7 mouse cellular contexts compared by ENCODE assay signal in the genomic region with DNA sequence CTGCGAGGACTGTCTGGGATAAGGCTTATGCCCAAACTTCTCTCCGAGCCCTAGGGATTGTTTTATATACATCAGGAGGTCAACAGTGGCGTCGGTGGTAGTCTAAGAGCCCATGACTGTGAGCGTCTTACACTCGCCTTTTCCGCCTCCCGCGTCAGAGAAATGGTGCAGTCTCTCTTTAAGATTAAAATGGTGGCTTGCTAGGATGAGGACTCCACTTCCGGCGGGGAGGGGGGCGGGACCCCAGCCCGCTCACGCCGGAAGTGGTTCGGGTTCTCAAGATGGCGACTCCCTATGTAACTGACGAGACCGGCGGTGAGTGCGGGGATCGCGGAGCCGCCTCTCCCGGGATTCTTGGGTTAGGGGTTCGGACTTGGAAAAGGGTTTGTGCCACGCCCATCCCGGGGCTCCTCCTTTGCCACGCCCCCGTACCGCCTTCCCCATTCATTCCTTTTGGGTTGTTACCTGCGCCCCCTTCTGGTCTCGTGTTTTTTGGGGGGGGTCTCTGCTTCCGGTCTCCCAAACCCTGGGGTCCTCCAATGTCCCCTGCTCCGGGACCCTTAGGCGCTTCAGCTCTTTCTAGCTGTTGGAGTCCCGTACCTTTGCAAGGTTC. TPM values are rescaled to one million over a fixed set of nuclear protein-coding genes. Genes with fewer than 3 reads are reported as not detected.
DNase-seq lines count a peak whose midpoint lies in the region; ATAC-seq lines count a peak whose summit lies in the region.

No protein-coding gene starts in this region.

- WGBS in intestine, embryonic 14.5 days, result under 1% methylated on average over 37 of the region's 37 CpGs

- peak overlapping the region; percentile 83 for H3K4me3 ChIP-seq in intestine, embryonic 14.5 days (ENCODE audit: low read depth, low read length)

- intact Hi-C loops in left cerebral cortex, postnatal 14 days (cut with DNase I), result loop anchor here (1.0 to 5.0 kb wide), 2 partner anchors 51 to 57 kb away; a partner anchor contains a TSS

- H3K4me2 ChIP-seq in intestine, embryonic 14.5 days (ENCODE audit: low read length), result peak overlapping the region; percentile 91

- H3K27ac ChIP-seq in intestine, embryonic 14.5 days (ENCODE audit: low read depth), result peak overlapping the region; percentile 98

- peak; percentile 83 for ATAC-seq in intestine, embryonic 14.5 days (replicated peaks; ENCODE audit: low FRiP score, low TSS enrichment, low read depth)
- ATAC-seq in megakaryocyte-erythroid progenitor cell, adult 5-6 weeks (replicated peaks; ENCODE audit: low FRiP score, low TSS enrichment, poor library complexity, severe bottlenecking), result peak; percentile 82

- H3K27me3 ChIP-seq in intestine, embryonic 14.5 days (replicated peaks; ENCODE audit: control insufficient read depth, insufficient read depth, low read length), result no peaks in the 10 kb centered on the region

- no peaks in the 10 kb centered on the region for H3K9me3 ChIP-seq in intestine, embryonic 14.5 days (ENCODE audit: control insufficient read depth, low read length)

- H3K4me1 ChIP-seq in intestine, embryonic 14.5 days (replicated peaks; ENCODE audit: control insufficient read depth, insufficient read depth, low read length), result peaks cover 4% of the 10 kb centered on the region

- peak overlapping the region; percentile 87 for H3K9ac ChIP-seq in intestine, embryonic 14.5 days (ENCODE audit: low read length)

- peaks cover 2% of the 10 kb centered on the region; the same call in 1 of the 2 replicates for H3K36me3 ChIP-seq in intestine, embryonic 14.5 days (ENCODE audit: control insufficient read depth, insufficient read depth, low read length)

- peak; percentile 83 for DNase-seq in adrenal gland, adult 2 months
- peak; percentile 90 for DNase-seq in embryo, embryonic 10 days (ENCODE audit: low spot score)
- peak; percentile 73 for DNase-seq in gastrocnemius, postnatal 10 days
- peak; percentile 94 for DNase-seq in intestine, embryonic 14.5 days (ENCODE audit: low spot score)
- DNase-seq in left cerebral cortex, postnatal 14 days (ENCODE audit: low spot score in 2 of 2), result peak; percentile 74 to 77
- DNase-seq in right cerebral cortex, postnatal 4 days, result peak; percentile 83

RNA-seq across cellular contexts. Expression of a gene that starts 0.7 kb away (rescaled TPM):
- 10 to 100 TPM; 22.9 to 26.5 TPM for total RNA-seq in adrenal gland, adult 2 months (2021)
- 11.5 and 15.5 TPM in 2 replicates for polyA plus RNA-seq in adrenal gland, adult 2 months (2012; rRNA removed)
- total RNA-seq in gastrocnemius, postnatal 10 days (2021), result 10 to 100 TPM; 13.7 to 14.9 TPM
- 34.2 and 38.5 TPM in 2 replicates for polyA plus RNA-seq in intestine, embryonic 14.5 days (2014; fragmentation: Nextera tagmentation; extraction: Ambion mirVana)
- 10 to 100 TPM; 30.7 to 32.7 TPM for total RNA-seq in left cerebral cortex, postnatal 14 days (2021)
- total RNA-seq in megakaryocyte-erythroid progenitor cell, adult 5-6 weeks (2014; fragmentation: Nextera tagmentation), result 26.6 and 38.0 TPM in 2 replicates
- 27.0 and 58.4 TPM in 2 replicates for total RNA-seq in megakaryocyte-erythroid progenitor cell, adult 5-6 weeks (2017)

RNA-seq across cellular contexts. Expression of a gene that starts 3.7 kb away (rescaled TPM):
- total RNA-seq in adrenal gland, adult 2 months (2021), result 10 to 100 TPM; 11.4 to 26.1 TPM
- polyA plus RNA-seq in adrenal gland, adult 2 months (2012; rRNA removed), result 10.5 and 11.0 TPM in 2 replicates
- total RNA-seq in gastrocnemius, postnatal 10 days (2021), result 1 to 10 TPM; 7.1 to 8.8 TPM
- polyA plus RNA-seq in intestine, embryonic 14.5 days (2014; fragmentation: Nextera tagmentation; extraction: Ambion mirVana), result 5.9 and 7.7 TPM in 2 replicates
- 1 to 10 TPM; 4.8 to 6.3 TPM for total RNA-seq in left cerebral cortex, postnatal 14 days (2021)
- 10.6 and 11.4 TPM in 2 replicates for total RNA-seq in megakaryocyte-erythroid progenitor cell, adult 5-6 weeks (2014; fragmentation: Nextera tagmentation)
- 1.0 and 6.1 TPM in 2 replicates for total RNA-seq in megakaryocyte-erythroid progenitor cell, adult 5-6 weeks (2017)

RNA-seq across cellular contexts. Expression of a gene that starts 42.4 kb away (rescaled TPM):
- 10 to 100 TPM; 35.8 to 64.4 TPM for total RNA-seq in adrenal gland, adult 2 months (2021)
- polyA plus RNA-seq in adrenal gland, adult 2 months (2012; rRNA removed), result 16.0 and 16.8 TPM in 2 replicates
- total RNA-seq in gastrocnemius, postnatal 10 days (2021), result 1 to 10 TPM; 2.8 to 3.8 TPM
- polyA plus RNA-seq in intestine, embryonic 14.5 days (2014; fragmentation: Nextera tagmentation; extraction: Ambion mirVana), result 0.43 and 0.72 TPM in 2 replicates
- under 1 TPM; 0.77 to 0.80 TPM for total RNA-seq in left cerebral cortex, postnatal 14 days (2021)
- not detected in 2 replicates for total RNA-seq in megakaryocyte-erythroid progenitor cell, adult 5-6 weeks (2014; fragmentation: Nextera tagmentation)
- 0.05 and 0.23 TPM in 2 replicates for total RNA-seq in megakaryocyte-erythroid progenitor cell, adult 5-6 weeks (2017)

RNA-seq across cellular contexts. Expression of a gene that starts 43.5 kb away (rescaled TPM):
- total RNA-seq in adrenal gland, adult 2 months (2021), result 10 to 100 TPM; 12.6 to 16.2 TPM
- polyA plus RNA-seq in adrenal gland, adult 2 months (2012; rRNA removed), result 10.5 and 10.7 TPM in 2 replicates
- total RNA-seq in gastrocnemius, postnatal 10 days (2021), result 10 to 100 TPM; 14.0 to 18.8 TPM
- 89.0 and 93.2 TPM in 2 replicates for polyA plus RNA-seq in intestine, embryonic 14.5 days (2014; fragmentation: Nextera tagmentation; extraction: Ambion mirVana)
- 1 to 10 TPM; 4.7 to 5.1 TPM for total RNA-seq in left cerebral cortex, postnatal 14 days (2021)
- total RNA-seq in megakaryocyte-erythroid progenitor cell, adult 5-6 weeks (2014; fragmentation: Nextera tagmentation), result 68.6 and 94.9 TPM in 2 replicates
- total RNA-seq in megakaryocyte-erythroid progenitor cell, adult 5-6 weeks (2017), result 46.7 and 66.1 TPM in 2 replicates

RNA-seq across cellular contexts. Expression of a gene that starts 44.4 kb away (rescaled TPM):
- 1 to 10 TPM in 1 of 2 experiments, under 1 TPM in 1; 0.86 to 1.0 TPM for total RNA-seq in adrenal gland, adult 2 months (2021)
- polyA plus RNA-seq in adrenal gland, adult 2 months (2012; rRNA removed), result 0.30 and 0.76 TPM in 2 replicates
- 1 to 10 TPM; 2.1 to 2.4 TPM for total RNA-seq in gastrocnemius, postnatal 10 days (2021)
- polyA plus RNA-seq in intestine, embryonic 14.5 days (2014; fragmentation: Nextera tagmentation; extraction: Ambion mirVana), result 1.2 TPM in 2 replicates
- total RNA-seq in left cerebral cortex, postnatal 14 days (2021), result 1 to 10 TPM in 1 of 2 experiments, under 1 TPM in 1; 0.97 to 1.2 TPM
- total RNA-seq in megakaryocyte-erythroid progenitor cell, adult 5-6 weeks (2014; fragmentation: Nextera tagmentation), result not detected in 2 replicates
- not detected in 2 replicates for total RNA-seq in megakaryocyte-erythroid progenitor cell, adult 5-6 weeks (2017)

Comparison
In these comparisons a context has a peak if more than half of its experiments do, and no peak if none do; other contexts are left out.
1. Peak in every context shown above with its lines: DNase-seq, ATAC-seq, H3K4me3 ChIP-seq and H3K27ac ChIP-seq.
2. RNA of a gene that starts 42.4 kb away (total RNA-seq): 35.8 to 64.4 TPM in adrenal gland, adult 2 months; 2.8 to 3.8 TPM in gastrocnemius, postnatal 10 days, 0.77 to 0.80 TPM in left cerebral cortex, postnatal 14 days and 0.05 to 0.23 TPM in megakaryocyte-erythroid progenitor cell, adult 5-6 weeks; every median in the first group is over 4 times any median in the second.